Mouse (Mus musculus): ENCODE measurements around the gene Tbc1d20. TPM values are rescaled to one million over a fixed set of nuclear protein-coding genes. Genes with fewer than 3 reads are reported as not detected.

Gene Tbc1d20
- total and polyA plus RNA-seq, 3 experiments = 14.3 to 22.5 (median 17.0) TPM

DNA sequence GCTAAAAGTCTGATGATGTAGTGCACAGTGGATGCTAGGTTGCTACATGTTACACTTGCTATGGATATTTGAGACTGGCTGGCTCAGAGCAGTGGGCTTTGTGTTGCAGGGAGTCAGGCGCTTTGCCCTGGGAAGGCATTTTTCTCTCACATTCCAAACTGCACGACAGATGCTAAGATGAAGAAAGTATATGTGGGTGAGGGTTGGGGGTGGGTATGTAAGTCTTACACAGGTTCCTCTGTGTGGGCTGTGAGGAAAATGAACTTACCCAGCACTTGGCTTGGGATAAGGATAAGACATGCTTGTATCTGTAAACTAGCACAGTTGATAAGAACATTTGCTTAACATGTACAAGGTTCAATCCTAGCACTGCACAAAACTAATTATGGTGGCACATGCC, 9.2 kb downstream of the Tbc1d20 start:
- Histone ChIP-seq H3K4me1 (ENCODE audit: control insufficient read depth in 1 of 2, insufficient read depth in 2 of 2) (peaks cover 0 to 4% of the 10 kb centered on the region in 2 experiments; a peak in 2 of 4 replicates), H3K36me3 (replicated peaks in 1 of 2; ENCODE audit: control insufficient read depth in 1 of 2, insufficient read depth in 1 of 2, low read length in 1 of 2) (peaks cover 42 to 71% of the 10 kb centered on the region in 2 experiments), H3K4me2 (ENCODE audit: insufficient read depth, low read depth, poor library complexity, severe bottlenecking) (no peak overlapping the region), H3K27me3 (replicated peaks) (no peaks in the 10 kb centered on the region), H3K9me3 (replicated peaks; ENCODE audit: low read length) (no peaks in the 10 kb centered on the region), H3K9ac (ENCODE audit: insufficient read depth, low read depth) (no peak overlapping the region), H3K4me3 (replicated peaks in 1 of 3; ENCODE audit: low read depth in 2 of 3, low read length in 2 of 3, poor library complexity in 1 of 3) (no peak overlapping the region), H3K79me2 (replicated peaks; ENCODE audit: control insufficient read depth, extremely low read depth, insufficient read depth, poor library complexity, severe bottlenecking) (no peaks in the 10 kb centered on the region; the same call in 1 of the 2 replicates), H3K27ac (ENCODE audit: insufficient read depth, low read depth) (no peak overlapping the region)
- dilution Hi-C loops (cut with MboI; ENCODE audit: extremely low pct_ligation_motif_present, extremely low pct_unique_long_range_greater_than_20kb, low sequenced_read_pairs) (no loop called here), in situ Hi-C loops (cut with MboI; ENCODE audit: low pct_ligation_motif_present, low pct_unique_long_range_greater_than_20kb, low sequenced_read_pairs) (no loop called here)
- TF ChIP-seq CHD2 (IDR thresholded peaks at IDR 0.05; ENCODE audit: low read length) = no peak
- no peak for TF ChIP-seq MXI1 (IDR thresholded peaks at IDR 0.05; ENCODE audit: low read depth, low read length)
- no peak for TF ChIP-seq ZNF384 (IDR thresholded peaks at IDR 0.05; ENCODE audit: low read depth, low read length)
- TF ChIP-seq UBTF (IDR thresholded peaks at IDR 0.05; ENCODE audit: low read depth, low read length) = no peak
- no peak for TF ChIP-seq MAZ (IDR thresholded peaks at IDR 0.05; ENCODE audit: low read depth, low read length)
- no peak for TF ChIP-seq CHD1 (IDR thresholded peaks at IDR 0.05; ENCODE audit: low read depth, low read length)
- no peak for TF ChIP-seq HCFC1 (IDR thresholded peaks at IDR 0.05; ENCODE audit: low read depth, low read length)
- no peak for TF ChIP-seq ZKSCAN1 (IDR thresholded peaks at IDR 0.05; ENCODE audit: borderline replicate concordance, low read depth, low read length)
- no peak for TF ChIP-seq POLR2A (IDR thresholded peaks at IDR 0.05; ENCODE audit: low read depth, low read length)
- no peak for TF ChIP-seq MAX (IDR thresholded peaks at IDR 0.05; ENCODE audit: low read length)
- TF ChIP-seq USF1 (IDR thresholded peaks at IDR 0.05; ENCODE audit: low read depth, low read length) = no peak
- TF ChIP-seq POLR2AphosphoS2 (IDR thresholded peaks at IDR 0.05; ENCODE audit: low read depth, low read length) = no peak
- no peak for TF ChIP-seq NELFE (IDR thresholded peaks at IDR 0.05; ENCODE audit: low read depth, low read length)
- no peak for TF ChIP-seq RAD21 (IDR thresholded peaks at IDR 0.05; ENCODE audit: low read depth, low read length)
- no peak for TF ChIP-seq PAX5 (IDR thresholded peaks at IDR 0.05; ENCODE audit: low read length)
- TF ChIP-seq BHLHE40 (IDR thresholded peaks at IDR 0.05; ENCODE audit: low read depth, low read length) = no peak
- no peak for TF ChIP-seq NRF1 (IDR thresholded peaks at IDR 0.05; ENCODE audit: low read depth, low read length)
- no peak for TF ChIP-seq KAT2A (IDR thresholded peaks at IDR 0.05; ENCODE audit: insufficient replicate concordance, low read length)
- no peak for TF ChIP-seq MAFK (IDR thresholded peaks at IDR 0.05; ENCODE audit: insufficient replicate concordance, low read length)
- no peak for TF ChIP-seq RCOR1 (conservative IDR thresholded peaks at IDR 0.05; ENCODE audit: low read depth, low read length)
- no peak for DNase-seq (ENCODE audit: extremely low read depth)

DNA sequence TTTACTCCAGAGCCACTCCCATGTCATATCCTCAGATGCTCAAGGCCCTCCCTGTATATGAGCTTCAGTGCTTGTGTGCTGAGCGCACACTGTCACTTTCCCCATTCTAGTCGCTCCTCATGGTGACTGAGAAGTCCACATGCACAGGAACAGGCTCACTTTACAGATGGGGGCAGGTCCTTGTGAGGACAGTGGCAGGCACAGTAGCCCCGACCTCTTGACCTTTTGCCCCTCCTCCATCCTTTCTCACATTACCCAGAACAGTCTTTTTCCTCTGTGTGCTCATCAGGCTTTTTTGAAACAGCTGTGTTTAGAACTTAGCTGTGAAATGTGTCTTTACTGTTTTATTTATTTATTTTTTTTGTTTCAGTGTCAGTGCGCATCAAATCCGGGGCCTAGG, 10.2 kb downstream of the Tbc1d20 start:
- Histone ChIP-seq H3K36me3 (replicated peaks in 1 of 2; ENCODE audit: control insufficient read depth in 1 of 2, insufficient read depth in 1 of 2, low read length in 1 of 2) (peaks cover 50 to 72% of the 10 kb centered on the region in 2 experiments), H3K4me3 (replicated peaks in 1 of 3; ENCODE audit: low read depth in 2 of 3, low read length in 2 of 3, poor library complexity in 1 of 3) (no peak overlapping the region), H3K9ac (ENCODE audit: insufficient read depth, low read depth) (no peak overlapping the region), H3K79me2 (replicated peaks; ENCODE audit: control insufficient read depth, extremely low read depth, insufficient read depth, poor library complexity, severe bottlenecking) (no peaks in the 10 kb centered on the region), H3K27ac (ENCODE audit: insufficient read depth, low read depth) (no peak overlapping the region), H3K4me1 (ENCODE audit: control insufficient read depth in 1 of 2, insufficient read depth in 2 of 2) (no peaks in the 10 kb centered on the region), H3K9me3 (replicated peaks; ENCODE audit: low read length) (no peaks in the 10 kb centered on the region), H3K27me3 (replicated peaks) (no peaks in the 10 kb centered on the region), H3K4me2 (ENCODE audit: insufficient read depth, low read depth, poor library complexity, severe bottlenecking) (no peak overlapping the region)
- in situ Hi-C loops (cut with MboI; ENCODE audit: low pct_ligation_motif_present, low pct_unique_long_range_greater_than_20kb, low sequenced_read_pairs) (no loop called here), dilution Hi-C loops (cut with MboI; ENCODE audit: extremely low pct_ligation_motif_present, extremely low pct_unique_long_range_greater_than_20kb, low sequenced_read_pairs) (no loop called here)
- no peak for TF ChIP-seq ZKSCAN1 (IDR thresholded peaks at IDR 0.05; ENCODE audit: borderline replicate concordance, low read depth, low read length)
- no peak for TF ChIP-seq NELFE (IDR thresholded peaks at IDR 0.05; ENCODE audit: low read depth, low read length)
- TF ChIP-seq KAT2A (IDR thresholded peaks at IDR 0.05; ENCODE audit: insufficient replicate concordance, low read length) = no peak
- no peak for TF ChIP-seq PAX5 (IDR thresholded peaks at IDR 0.05; ENCODE audit: low read length)
- DNase-seq (ENCODE audit: extremely low read depth) = no peak

Data from CH12.LX (cell line).